Mouse (Mus musculus) bone marrow macrophage, adult 2 months (primary cell): ENCODE results near the gene Flrt3. TPM values are rescaled to one million over a fixed set of nuclear protein-coding genes. Genes with fewer than 3 reads are reported as not detected.

Experiments
- H3K27ac ChIP-seq: 2 replicates; pipeline ENCODE4 v1.5.1; 2012; ENCODE audit warnings: low read depth, low read length; ENCODE audit not compliant: insufficient read depth
- H3K4me1 ChIP-seq: 2 replicates; pipeline ENCODE4 v1.6.1; 2012; ENCODE audit warnings: low read length; ENCODE audit not compliant: control insufficient read depth, insufficient read depth
- H3K4me3 ChIP-seq: 2 replicates; pipeline ENCODE4 v1.5.1; 2012; ENCODE audit warnings: mild to moderate bottlenecking, low read length, moderate library complexity; ENCODE audit not compliant: insufficient read depth
- CTCF ChIP-seq: IDR thresholded peaks from 2 replicates; pipeline ENCODE4 v1.5.1; 2012; ENCODE audit warnings: low read depth, mild to moderate bottlenecking, low read length, moderate library complexity
- POLR2A ChIP-seq: IDR thresholded peaks from 2 replicates; pipeline ENCODE4 v1.6.1; 2012; ENCODE audit warnings: mild to moderate bottlenecking, low read depth, low read length, borderline replicate concordance
- polyA plus RNA-seq: library from polyadenylated mRNA; stranded (reverse); fragments of >200 nt; gene quantifications from 2 replicates; pipeline ENCODE4 v1.2.4, GENCODE M21; 2012; ENCODE audit not compliant: missing spikeins, insufficient read depth, insufficient read length

Gene Flrt3
- polyA plus RNA-seq: 0.23 TPM in 1 of 2 replicates, not detected in the other

DNA sequence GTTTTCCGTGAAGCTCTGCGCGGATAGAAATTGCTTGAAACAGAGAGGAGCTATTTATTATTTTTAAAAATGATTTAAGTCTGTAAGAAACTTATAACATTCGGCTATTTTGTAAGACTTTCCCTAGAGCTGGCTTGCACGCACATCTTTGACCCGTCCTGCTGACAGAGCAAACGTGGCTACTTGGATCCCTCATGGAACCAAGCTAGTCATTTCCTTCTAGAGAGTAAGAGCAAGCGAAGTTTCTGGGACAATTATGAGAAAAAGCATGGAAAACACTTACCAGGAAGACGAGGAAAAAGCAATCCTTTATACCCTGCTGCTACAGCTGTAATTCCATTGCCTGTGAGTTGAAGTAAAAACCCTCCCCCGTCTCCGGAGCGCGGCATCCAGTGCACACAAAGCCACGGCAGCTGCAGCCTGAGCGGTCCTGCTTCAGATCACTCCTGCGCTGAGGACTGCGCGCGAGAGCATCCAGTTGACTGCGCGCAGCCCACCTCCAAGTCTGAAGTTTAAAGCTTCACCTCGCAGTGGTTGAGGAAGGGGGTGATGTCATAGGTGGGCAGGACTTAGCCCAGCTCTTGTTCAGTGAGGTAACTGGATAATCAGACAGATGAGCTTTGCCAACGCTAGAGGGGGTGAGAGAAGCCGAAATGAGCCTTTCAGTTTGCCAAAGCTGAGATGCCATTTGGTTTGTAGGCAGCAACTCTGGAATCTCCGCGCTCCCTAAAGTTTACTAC lies at the start of gene Flrt3:
Gene Flrt3 (minus strand): TSS at position 507 of the 740 bp plus-strand sequence.
- no peaks in the 10 kb centered on the region for H3K4me1 ChIP-seq
- TF ChIP-seq POLR2A (no peak), CTCF (peak; percentile 49)
- H3K27ac ChIP-seq: no peak within 1 kb of the TSS
- peak within 1 kb of the TSS; percentile 53 for H3K4me3 ChIP-seq

DNA sequence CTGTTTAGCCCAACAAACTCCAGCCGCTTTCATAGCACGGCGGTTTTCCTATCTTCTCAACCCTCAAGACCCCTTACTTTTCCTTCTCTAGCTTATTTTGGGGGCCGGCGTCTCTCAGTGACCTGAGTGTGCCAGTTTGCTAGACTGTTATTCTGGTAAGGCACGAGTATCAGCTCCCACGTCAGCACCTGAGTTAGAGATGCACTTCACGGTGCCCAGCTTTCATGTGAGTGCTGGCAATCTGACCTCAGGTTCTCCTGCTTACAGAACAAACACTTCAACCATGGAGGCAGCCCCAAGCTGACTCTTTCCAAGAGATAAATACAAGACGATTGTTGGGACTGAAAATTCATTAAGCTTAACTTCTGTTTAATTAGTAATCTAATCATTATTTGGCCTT lies 46.1 kb upstream of the Flrt3 start:
- no peak for TF ChIP-seq POLR2A
- TF ChIP-seq CTCF: no peak
- no peak overlapping the region for H3K27ac ChIP-seq
- H3K4me3 ChIP-seq: no peak overlapping the region
- no peaks in the 10 kb centered on the region; the same call in 1 of the 2 replicates for H3K4me1 ChIP-seq

DNA sequence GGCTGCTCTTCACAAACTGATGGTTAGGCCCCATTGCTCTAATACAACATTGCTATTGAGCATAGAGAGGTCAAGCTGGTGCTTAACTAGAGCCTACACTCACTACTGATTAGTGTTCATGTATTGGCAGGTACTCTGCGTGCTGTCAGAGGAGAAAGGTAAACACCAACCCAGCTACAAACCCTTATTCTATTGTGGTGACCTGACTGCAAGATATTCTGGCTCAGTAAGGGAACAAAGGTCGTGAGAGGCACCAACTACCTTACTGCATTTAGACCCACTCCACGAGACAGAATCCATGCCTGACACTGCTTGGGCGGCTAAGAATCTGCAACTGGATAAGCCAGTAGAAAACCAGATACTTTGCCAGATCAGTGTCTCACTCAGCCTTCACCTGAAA lies 44.6 kb upstream of the Flrt3 start:
- Histone ChIP-seq H3K4me1 (no peaks in the 10 kb centered on the region; the same call in 1 of the 2 replicates), H3K27ac (no peak overlapping the region), H3K4me3 (no peak overlapping the region)
- TF ChIP-seq CTCF (no peak), POLR2A (no peak)

GRCm38 (mm10) chr2:140707550-140707949 lies 36.3 kb upstream of the Flrt3 start:
- H3K4me1 ChIP-seq: no peaks in the 10 kb centered on the region
- no peak overlapping the region for H3K4me3 ChIP-seq
- TF ChIP-seq POLR2A (no peak), CTCF (no peak)
- no peak overlapping the region for H3K27ac ChIP-seq

- TF ChIP-seq CTCF (no peak), POLR2A (no peak)
- Histone ChIP-seq H3K4me3 (no peak overlapping the region), H3K27ac (no peak overlapping the region), H3K4me1 (no peaks in the 10 kb centered on the region; the same call in 1 of the 2 replicates)
Measured at GRCm38 (mm10) chr2:140705278-140705677, 34.0 kb upstream of the Flrt3 start.

- no peak overlapping the region for H3K4me3 ChIP-seq
- H3K4me1 ChIP-seq: no peaks in the 10 kb centered on the region; the same call in 1 of the 2 replicates
- no peak for TF ChIP-seq CTCF
- no peak for TF ChIP-seq POLR2A
- no peak overlapping the region for H3K27ac ChIP-seq
Measured at GRCm38 (mm10) chr2:140704146-140704545, 32.9 kb upstream of the Flrt3 start.

- no peak for TF ChIP-seq CTCF
- no peak for TF ChIP-seq POLR2A
- Histone ChIP-seq H3K4me3 (no peak overlapping the region), H3K4me1 (no peaks in the 10 kb centered on the region; the same call in 1 of the 2 replicates)
Measured at GRCm38 (mm10) chr2:140703377-140703776, 32.1 kb upstream of the Flrt3 start.

DNA sequence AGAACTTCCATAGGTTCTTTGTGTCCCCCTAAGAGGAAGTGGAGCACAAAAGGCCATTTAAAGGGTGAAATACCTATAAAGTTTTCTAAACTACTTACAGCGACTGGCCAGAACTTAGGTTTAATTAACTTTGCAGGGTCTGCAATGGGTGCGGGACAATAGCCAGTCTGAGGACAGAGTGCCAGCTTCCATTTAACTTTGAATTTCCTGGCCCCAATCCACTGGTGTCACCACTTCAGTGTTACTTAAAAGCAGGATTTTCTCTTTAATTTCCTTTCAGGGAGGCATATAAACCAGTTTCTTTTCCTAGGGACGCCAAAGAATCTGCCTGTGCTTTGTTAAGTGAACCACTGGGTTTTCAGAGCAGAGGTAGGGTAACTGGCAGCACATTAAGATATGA lies 27.3 kb upstream of the Flrt3 start:
- no peak for TF ChIP-seq CTCF
- TF ChIP-seq POLR2A: no peak
- Histone ChIP-seq H3K27ac (no peak overlapping the region), H3K4me3 (no peak overlapping the region), H3K4me1 (no peaks in the 10 kb centered on the region; the same call in 1 of the 2 replicates)

More at GRCm38 (mm10) chr2:140703377-140703776, 32.1 kb upstream of the Flrt3 start:
- H3K27ac ChIP-seq: no peak overlapping the region

DNA sequence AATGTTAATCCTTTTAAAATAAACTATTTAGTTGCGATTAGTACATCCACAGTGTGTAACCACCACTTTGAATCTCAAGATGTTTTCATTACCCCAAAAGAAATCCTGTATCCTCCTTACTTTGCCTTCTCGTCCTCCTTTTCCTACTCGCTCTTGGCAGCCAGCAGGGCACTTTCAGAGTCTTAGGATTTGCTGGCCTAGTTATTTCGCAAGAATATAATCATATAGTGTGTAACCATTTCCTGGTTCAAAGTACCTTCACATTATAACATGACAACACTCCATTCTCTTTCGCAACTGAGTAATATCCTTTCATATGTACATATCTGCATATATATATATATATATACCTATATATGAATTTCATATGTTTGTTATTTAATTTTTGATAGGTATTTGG lies 22.6 kb upstream of the Flrt3 start:
- Histone ChIP-seq H3K27ac (no peak overlapping the region), H3K4me1 (no peaks in the 10 kb centered on the region), H3K4me3 (no peak overlapping the region)
- TF ChIP-seq CTCF (no peak), POLR2A (no peak)

DNA sequence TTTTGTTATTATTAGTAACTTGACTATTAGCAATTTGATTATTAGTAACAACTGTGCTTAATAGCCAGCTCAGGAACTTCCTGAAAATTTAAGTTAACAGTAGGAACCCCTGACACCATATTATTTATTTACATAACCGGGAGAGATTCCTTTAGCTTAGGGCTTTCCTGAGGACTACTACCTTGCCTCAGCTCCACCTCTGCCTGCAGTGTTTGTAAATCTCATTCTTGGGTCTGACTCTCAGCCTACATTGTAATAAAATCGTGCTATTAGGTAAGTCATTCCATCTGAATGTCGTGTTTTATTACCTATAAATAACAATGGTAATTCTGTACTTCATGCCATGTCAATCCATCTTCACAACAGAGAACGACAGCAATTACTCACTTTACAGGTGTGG lies 21.2 kb upstream of the Flrt3 start:
- Histone ChIP-seq H3K4me1 (no peaks in the 10 kb centered on the region), H3K27ac (no peak overlapping the region), H3K4me3 (no peak overlapping the region)
- TF ChIP-seq POLR2A (no peak), CTCF (no peak)

GRCm38 (mm10) chr2:140691403-140691802 lies 20.1 kb upstream of the Flrt3 start:
- no peaks in the 10 kb centered on the region for H3K4me1 ChIP-seq
- no peak overlapping the region for H3K4me3 ChIP-seq
- H3K27ac ChIP-seq: no peak overlapping the region
- TF ChIP-seq CTCF (no peak), POLR2A (no peak)
